Mouse (Mus musculus) spleen, adult 18-20 months (tissue): ENCODE results near the gene Gm10354.
"Not testable (repeated sequence)": the region's sequence is repeated elsewhere in the genome, so short reads cannot be mapped to it uniquely, and the experiment has no call there.

Experiments
- DNase-seq, 2 experiments: peaks; one replicate each; pipeline ENCODE4 v3.0.0; 2022; ENCODE audit warnings: mixed read lengths in 2 of 2

The Gm10354 gene

GRCm38 (mm10) chr5:14978835-14979234, at the start of gene Gm10354:
TSS of gene Gm10354 (minus strand) at chr5:14978935.
- DNase-seq: not testable (repeated sequence)

GRCm38 (mm10) chr5:15024316-15024715, 45.6 kb upstream of the Gm10354 start:
- not testable (repeated sequence) for DNase-seq

- DNase-seq: not testable (repeated sequence)
Observed at GRCm38 (mm10) chr5:15020067-15020466, 41.3 kb upstream of the Gm10354 start.

- not testable (repeated sequence) for DNase-seq
Observed at GRCm38 (mm10) chr5:15010639-15011582, 32.2 kb upstream of the Gm10354 start.

GRCm38 (mm10) chr5:15006907-15007306, 28.2 kb upstream of the Gm10354 start:
- not testable (repeated sequence) for DNase-seq

- DNase-seq: not testable (repeated sequence)
Observed at GRCm38 (mm10) chr5:15006288-15006687, 27.6 kb upstream of the Gm10354 start.

GRCm38 (mm10) chr5:15005584-15005983, 26.8 kb upstream of the Gm10354 start:
- DNase-seq: not testable (repeated sequence)

GRCm38 (mm10) chr5:15004569-15005562, 26.1 kb upstream of the Gm10354 start:
- not testable (repeated sequence) for DNase-seq

- not testable (repeated sequence) for DNase-seq
Observed at GRCm38 (mm10) chr5:14998077-14998476, 19.3 kb upstream of the Gm10354 start.

GRCm38 (mm10) chr5:14997556-14997955, 18.8 kb upstream of the Gm10354 start:
- not testable (repeated sequence) for DNase-seq

GRCm38 (mm10) chr5:14996670-14997249, 18.0 kb upstream of the Gm10354 start:
- DNase-seq: not testable (repeated sequence)

GRCm38 (mm10) chr5:14994124-14994523, 15.4 kb upstream of the Gm10354 start:
- DNase-seq: not testable (repeated sequence)

GRCm38 (mm10) chr5:14990375-14991158, 11.8 kb upstream of the Gm10354 start:
- not testable (repeated sequence) for DNase-seq

- not testable (repeated sequence) for DNase-seq
Observed at GRCm38 (mm10) chr5:14986649-14987387, 8.1 kb upstream of the Gm10354 start.

GRCm38 (mm10) chr5:14977368-14977767, 1.4 kb downstream of the Gm10354 start:
- not testable (repeated sequence) for DNase-seq

GRCm38 (mm10) chr5:14975294-14975693, 3.4 kb downstream of the Gm10354 start:
- DNase-seq: not testable (repeated sequence)

GRCm38 (mm10) chr5:14972841-14973240, 5.9 kb downstream of the Gm10354 start:
- not testable (repeated sequence) for DNase-seq

GRCm38 (mm10) chr5:14963821-14964220, 14.9 kb downstream of the Gm10354 start:
- not testable (repeated sequence) for DNase-seq

- DNase-seq: not testable (repeated sequence)
Observed at GRCm38 (mm10) chr5:14961502-14961901, 17.2 kb downstream of the Gm10354 start.

GRCm38 (mm10) chr5:14955928-14956706, 22.6 kb downstream of the Gm10354 start:
- not testable (repeated sequence) for DNase-seq
